Mouse (Mus musculus) regulatory T cell (primary cell): ENCODE measurements at regions not wholly inside any gene's neighbourhood (a gene's known extent, or its start where the extent isn't known, plus 50 kb on each side); places are given as distances from the start of the nearest gene placed in this dataset.

ENCODE experiments used
- in situ Hi-C: fragments of 300-600 bp; cut with MboI, MseI; formaldehyde crosslinking; loops from one replicate; pipeline ENCODE4 v1.15.1; 2025; ENCODE audit warnings: high pct_unique_total_duplicates

GRCm38 (mm10) chr17:4424451-4425168, 569.5 kb upstream of the Arid1b start:
- in situ Hi-C loops: no loop called here

GRCm38 (mm10) chr17:4425342-4425741, 568.8 kb upstream of the Arid1b start:
- in situ Hi-C loops: no loop called here

DNA sequence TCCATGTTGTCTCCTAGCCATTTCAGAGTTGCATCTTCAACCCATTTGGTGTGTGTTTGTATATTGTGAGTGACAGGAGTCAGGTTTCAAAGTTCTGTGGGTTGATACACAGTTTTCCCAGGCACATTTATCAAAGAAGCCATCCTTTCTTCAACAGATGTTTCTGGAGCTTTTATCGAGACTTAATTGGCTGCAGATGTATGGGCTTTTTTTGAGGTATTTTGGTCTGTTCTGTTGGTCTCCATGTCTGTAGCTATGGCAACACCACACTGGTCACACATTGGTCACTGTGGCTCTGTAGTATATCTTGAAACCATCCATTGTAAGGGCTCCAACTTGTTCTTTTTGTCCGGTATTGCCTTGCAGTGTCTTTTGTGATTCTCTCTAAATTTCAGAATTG, 565.1 kb upstream of the Arid1b start:
- in situ Hi-C loops: no loop called here

GRCm38 (mm10) chr17:4445606-4446005, 548.5 kb upstream of the Arid1b start:
- in situ Hi-C loops: no loop called here

GRCm38 (mm10) chr17:4457491-4457890, 536.6 kb upstream of the Arid1b start:
- in situ Hi-C loops: no loop called here

GRCm38 (mm10) chr17:4461541-4461940, 532.6 kb upstream of the Arid1b start:
- in situ Hi-C loops: no loop called here

- in situ Hi-C loops: no loop called here
Observed at GRCm38 (mm10) chr17:4464286-4464880, 529.7 kb upstream of the Arid1b start.

DNA sequence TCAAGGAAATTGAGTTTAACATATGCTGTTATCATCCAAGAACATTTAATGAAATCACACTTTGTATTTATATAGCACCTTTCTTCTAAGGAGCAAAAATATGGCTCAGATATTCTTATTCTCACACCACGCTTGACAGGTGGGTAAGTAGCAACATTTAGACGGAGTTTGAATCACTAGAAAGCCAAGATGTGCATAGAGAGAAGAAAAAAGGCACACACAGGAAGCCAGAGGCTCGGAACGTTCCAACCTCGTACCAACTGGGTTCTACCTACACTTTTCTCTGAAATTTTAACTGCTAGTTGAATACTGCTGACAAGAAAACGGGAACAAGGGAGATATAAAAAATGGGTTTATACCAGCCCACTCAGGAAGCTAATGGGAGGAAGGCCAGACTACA, 528.4 kb upstream of the Arid1b start:
- in situ Hi-C loops: no loop called here

DNA sequence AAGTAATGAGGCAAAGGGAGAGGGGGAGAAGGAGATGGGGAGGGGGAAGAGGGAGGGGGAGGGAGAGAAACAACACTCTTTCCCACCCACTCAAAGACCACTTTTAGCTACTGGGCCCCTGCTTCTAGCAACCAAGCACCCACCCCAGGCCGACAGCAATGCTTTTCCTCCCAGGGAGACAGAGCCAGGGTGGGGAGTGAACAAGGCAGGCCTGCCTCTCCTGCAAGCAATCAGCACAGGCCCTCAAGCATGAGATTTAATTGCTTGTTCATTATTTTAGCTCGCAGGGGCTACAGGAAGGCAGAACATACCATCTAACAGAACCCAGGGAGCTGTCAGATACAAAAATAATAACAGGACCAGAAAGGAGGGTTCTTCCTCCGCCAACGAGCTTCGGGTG, 521.7 kb upstream of the Arid1b start:
- in situ Hi-C loops: no loop called here

GRCm38 (mm10) chr17:4474350-4474749, 519.8 kb upstream of the Arid1b start:
- in situ Hi-C loops: no loop called here

GRCm38 (mm10) chr17:4475665-4476064, 518.5 kb upstream of the Arid1b start:
- in situ Hi-C loops: no loop called here

DNA sequence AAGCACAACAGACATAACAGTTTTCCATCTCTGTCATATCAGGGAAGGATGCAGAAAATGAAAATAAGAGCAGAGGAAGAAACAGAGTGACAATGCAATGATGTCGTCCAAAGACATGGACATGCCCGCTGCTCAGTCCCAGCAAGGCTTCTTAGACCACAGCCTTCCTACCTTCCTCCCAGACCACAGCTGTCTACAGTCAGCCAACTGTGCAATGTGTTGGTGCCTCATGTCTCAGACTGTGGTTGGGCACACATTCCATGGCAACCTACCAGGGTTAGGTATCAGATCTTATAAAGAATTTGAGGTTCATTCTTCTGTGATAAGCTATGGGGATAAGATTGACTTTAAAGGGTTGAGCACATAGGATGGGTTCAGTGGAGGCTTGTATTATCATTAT, 499.7 kb upstream of the Arid1b start:
- in situ Hi-C loops: no loop called here

GRCm38 (mm10) chr17:4500504-4500903, 493.6 kb upstream of the Arid1b start:
- in situ Hi-C loops: no loop called here

DNA sequence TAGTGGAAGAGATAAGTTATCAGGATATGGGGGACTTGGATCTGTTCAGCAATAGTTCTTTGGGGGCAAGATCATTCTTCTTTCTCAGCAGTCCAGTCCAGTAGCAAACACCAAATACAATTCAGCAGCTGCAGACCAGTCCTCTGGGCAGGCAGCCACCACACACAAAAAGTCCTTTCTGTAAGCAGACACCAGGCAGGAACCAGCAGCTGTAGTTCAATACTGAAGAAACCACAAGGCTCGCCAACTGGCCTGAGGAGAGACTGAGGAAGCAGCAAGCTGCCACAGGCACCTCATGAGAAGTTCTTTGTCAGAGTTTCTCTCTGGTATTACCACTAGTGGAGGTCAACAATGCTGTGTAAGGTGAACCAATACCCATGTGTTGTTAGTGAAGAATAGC, 493.1 kb upstream of the Arid1b start:
- in situ Hi-C loops: no loop called here

DNA sequence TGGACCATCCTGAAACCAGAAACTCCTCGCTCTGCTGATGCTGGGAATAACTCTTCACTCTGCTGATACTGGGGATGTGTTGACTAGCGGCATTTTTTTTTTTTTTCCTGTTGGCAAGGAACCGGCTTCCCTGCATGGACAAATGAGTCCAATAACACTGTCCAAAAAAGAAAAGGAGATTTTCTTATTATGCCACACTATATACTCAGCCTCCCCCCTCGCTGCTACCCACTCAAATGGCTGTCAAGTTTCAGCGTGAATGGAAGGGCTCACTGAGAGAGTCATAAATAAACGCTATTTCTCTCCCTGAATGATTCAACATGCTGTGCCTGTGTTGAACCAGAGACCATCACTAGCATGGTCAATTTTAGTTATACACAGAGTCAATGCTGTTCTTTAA, 489.2 kb upstream of the Arid1b start:
- in situ Hi-C loops: no loop called here

- in situ Hi-C loops: no loop called here
Observed at GRCm38 (mm10) chr17:4509506-4509905, 484.6 kb upstream of the Arid1b start.

GRCm38 (mm10) chr17:4516141-4516540, 478.0 kb upstream of the Arid1b start:
- in situ Hi-C loops: loop anchor here (10.0 kb wide), 1 partner anchor 239 kb away; no protein-coding TSS in a partner anchor

DNA sequence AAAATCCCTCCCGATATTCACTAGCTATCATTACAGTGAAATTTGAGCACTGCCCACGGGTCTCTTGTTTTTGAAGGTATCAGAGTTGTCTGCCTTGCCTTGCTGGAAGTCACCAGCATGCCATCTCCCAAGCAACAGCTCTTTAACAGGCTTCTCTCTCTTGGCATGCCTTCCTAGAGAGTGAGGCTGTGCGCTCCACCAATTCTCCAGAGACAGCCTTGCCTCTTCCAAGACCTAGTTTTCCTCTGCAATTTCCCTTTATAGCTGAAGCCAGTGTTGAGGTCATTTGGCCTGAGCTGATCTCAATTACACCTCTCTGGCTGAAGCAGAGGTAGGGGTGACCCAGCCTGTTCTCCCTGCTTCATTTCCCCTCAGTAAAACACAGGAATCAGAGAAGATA, 477.3 kb upstream of the Arid1b start:
- in situ Hi-C loops: loop anchor here (10.0 kb wide), 1 partner anchor 238 kb away; no protein-coding TSS in a partner anchor

DNA sequence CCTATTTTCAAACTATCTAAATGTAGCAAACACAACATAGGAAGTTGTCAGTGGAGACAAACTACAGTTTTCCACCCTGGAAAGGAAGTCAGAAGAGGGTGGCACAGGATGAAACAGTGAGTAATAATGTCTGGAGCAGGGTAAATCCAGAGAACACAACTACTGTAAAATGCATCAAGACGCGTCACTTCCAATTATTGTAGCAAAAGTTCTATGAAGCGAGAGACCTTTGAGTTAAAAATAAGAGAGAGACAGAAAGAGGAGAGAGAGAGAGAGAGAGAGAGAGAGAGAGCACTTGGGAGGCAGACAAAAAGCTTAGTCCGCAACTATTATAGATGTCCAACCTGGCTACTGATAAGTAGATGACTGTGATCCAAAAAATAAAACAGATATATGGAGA, 473.1 kb upstream of the Arid1b start:
- in situ Hi-C loops: no loop called here

DNA sequence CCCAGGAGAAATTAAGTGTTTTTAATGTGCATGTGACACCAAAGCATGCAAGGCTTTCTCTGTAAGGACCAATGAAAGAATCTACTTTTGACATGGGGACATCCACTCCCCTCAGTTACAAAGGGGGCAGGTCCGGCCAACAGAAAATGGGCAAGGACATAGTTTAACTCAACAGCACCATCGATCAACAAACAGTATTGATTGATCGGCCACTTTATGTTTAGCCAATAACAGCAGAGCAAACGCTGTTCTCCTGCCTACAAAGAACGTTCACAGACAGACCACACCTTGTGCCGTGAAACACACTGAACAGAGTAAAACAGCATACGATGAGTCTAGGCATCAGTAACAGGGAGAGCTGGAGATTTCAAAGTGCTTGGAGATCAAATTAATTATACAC, 467.7 kb upstream of the Arid1b start:
- in situ Hi-C loops: no loop called here

DNA sequence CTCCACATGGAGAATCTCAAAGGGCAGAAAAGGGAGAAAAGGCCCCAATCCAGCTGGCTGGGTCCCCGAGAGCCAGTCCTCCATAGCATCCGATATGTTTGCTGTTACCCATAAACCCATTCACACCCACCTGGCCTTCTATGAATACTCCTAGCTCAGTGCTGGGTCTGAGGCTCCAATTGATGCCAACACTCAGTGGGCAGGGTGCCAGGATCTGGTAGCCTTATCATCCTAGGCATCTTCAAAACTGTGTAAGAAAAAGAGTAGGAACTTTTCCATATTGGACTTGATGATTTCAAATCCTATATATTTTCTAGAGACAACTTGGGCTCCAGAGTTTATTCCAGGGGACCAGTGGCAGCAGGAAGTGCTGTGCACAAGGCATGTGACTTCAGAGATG, 462.0 kb upstream of the Arid1b start:
- in situ Hi-C loops: no loop called here

DNA sequence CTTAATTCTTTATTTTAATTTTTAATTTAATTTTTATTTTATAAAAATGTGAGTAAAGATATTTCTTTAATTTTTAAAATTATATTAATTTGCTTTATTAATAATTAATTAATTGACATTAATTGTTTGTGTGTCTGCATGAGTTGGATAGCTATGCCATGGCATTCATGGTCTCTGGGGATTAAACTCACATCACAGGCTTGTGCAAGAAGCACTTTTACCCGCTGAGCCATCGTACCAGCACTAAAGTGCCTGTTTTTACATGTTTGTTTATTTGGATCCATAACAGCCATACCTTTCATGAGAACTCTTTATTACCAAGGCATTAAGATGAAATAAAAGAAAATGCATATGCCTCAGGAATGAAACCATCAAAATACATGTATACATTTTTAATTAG, 453.7 kb upstream of the Arid1b start:
- in situ Hi-C loops: no loop called here

GRCm38 (mm10) chr17:4541020-4541743, 452.9 kb upstream of the Arid1b start:
- in situ Hi-C loops: no loop called here
